Mouse (Mus musculus): ENCODE measurements around the gene D430041D05Rik.

DNA sequence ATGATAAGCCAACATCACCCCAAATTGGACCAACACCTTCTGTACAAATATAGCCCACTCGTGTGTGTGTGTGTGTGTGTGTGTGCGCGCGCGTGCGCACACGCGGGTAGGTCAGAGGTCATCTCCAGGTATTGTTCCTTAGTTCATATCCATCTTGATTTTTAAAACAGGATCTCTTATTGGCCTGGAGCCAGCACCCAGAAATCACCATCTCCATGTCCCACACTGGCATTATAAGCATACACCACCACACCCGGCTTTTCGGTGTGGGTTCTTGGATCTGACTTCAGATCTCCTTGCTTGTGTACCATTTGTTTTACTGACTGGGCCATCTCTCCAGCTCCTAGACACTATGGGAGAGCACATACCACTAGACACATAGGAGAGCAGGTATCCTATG is 91.4 kb downstream of the D430041D05Rik start:
- TF ChIP-seq TAL1 (IDR thresholded peaks at IDR 0.05; ENCODE audit: low read length) (no peak), GATA1 (IDR thresholded peaks at IDR 0.05; ENCODE audit: low read length) (no peak)

Data from erythroblast, embryonic 14.5 days (primary cell).